In genomic region chr13:73091886-73092285, GRCm38 (mm10) we compare ENCODE assay signal across 19 mouse cellular contexts.
A peak's percentile ranks its signal among the peaks of the same experiment; 100 is the strongest.
DNase-seq lines count a peak whose midpoint lies in the region; ATAC-seq lines count a peak whose summit lies in the region.
"Had no signal": no experiment of that assay in that cellular context is flagged by ENCODE, and none has a peak within 500 bp of the region (broad histone marks: within the 10 kb centered on the region; RNA-seq: fewer than 3 reads in every experiment).

No protein-coding gene starts in this region.

- WGBS in hindbrain, embryonic 11.5 days: 53% methylated on average over 3 of the region's 3 CpGs
- 54% methylated on average over 3 of the region's 3 CpGs for WGBS in hindbrain, embryonic 13.5 days
- WGBS in midbrain, embryonic 11.5 days: 54% methylated on average over 3 of the region's 3 CpGs
- 49% methylated on average over 3 of the region's 3 CpGs for WGBS in midbrain, embryonic 10.5 days

- no peaks in the 10 kb centered on the region for H3K9me3 ChIP-seq in hindbrain, embryonic 11.5 days (ENCODE audit: control insufficient read depth, low read length)
- H3K9me3 ChIP-seq in hindbrain, embryonic 13.5 days: no peaks in the 10 kb centered on the region
- H3K9me3 ChIP-seq in midbrain, embryonic 11.5 days (ENCODE audit: control insufficient read depth, low read length): no peaks in the 10 kb centered on the region
- H3K9me3 ChIP-seq in midbrain, embryonic 10.5 days (replicated peaks): no peaks in the 10 kb centered on the region
- H3K9me3 ChIP-seq: embryonic facial prominence, embryonic 12.5 days; limb, embryonic 10.5 days had no signal

- no peak overlapping the region for H3K27ac ChIP-seq in hindbrain, embryonic 11.5 days (ENCODE audit: low read depth, low read length)
- no peak overlapping the region for H3K27ac ChIP-seq in hindbrain, embryonic 13.5 days
- H3K27ac ChIP-seq in midbrain, embryonic 11.5 days (ENCODE audit: low read depth, low read length): no peak overlapping the region
- H3K27ac ChIP-seq in midbrain, embryonic 10.5 days (replicated peaks): no peak overlapping the region
- H3K27ac ChIP-seq: embryonic facial prominence, embryonic 12.5 days; limb, embryonic 10.5 days had no signal

- H3K27me3 ChIP-seq in hindbrain, embryonic 11.5 days (ENCODE audit: control insufficient read depth, insufficient read depth, low read length): no peaks in the 10 kb centered on the region
- peaks cover 19% of the 10 kb centered on the region; the same call in 1 of the 2 replicates for H3K27me3 ChIP-seq in hindbrain, embryonic 13.5 days
- H3K27me3 ChIP-seq in midbrain, embryonic 11.5 days (ENCODE audit: control insufficient read depth, insufficient read depth, low read length): no peaks in the 10 kb centered on the region
- 0 out of 2 replicates have a peak, but pooled peaks cover 7% of the 10 kb centered on the region for H3K27me3 ChIP-seq in midbrain, embryonic 10.5 days (ENCODE audit: low read depth, poor library complexity, severe bottlenecking)
- H3K27me3 ChIP-seq: embryonic facial prominence, embryonic 12.5 days; megakaryocyte, embryonic 14.5 days had no signal

- H3K36me3 ChIP-seq in hindbrain, embryonic 11.5 days (ENCODE audit: control insufficient read depth, insufficient read depth, low read length): no peaks in the 10 kb centered on the region
- H3K36me3 ChIP-seq in hindbrain, embryonic 13.5 days: no peaks in the 10 kb centered on the region
- no peaks in the 10 kb centered on the region for H3K36me3 ChIP-seq in midbrain, embryonic 11.5 days (ENCODE audit: control insufficient read depth, insufficient read depth, low read length)
- H3K36me3 ChIP-seq in midbrain, embryonic 10.5 days: no peaks in the 10 kb centered on the region
- H3K36me3 ChIP-seq: embryonic facial prominence, embryonic 12.5 days; limb, embryonic 10.5 days had no signal

- no peak overlapping the region for H3K4me2 ChIP-seq in hindbrain, embryonic 11.5 days (replicated peaks; ENCODE audit: low read depth, low read length)
- H3K4me2 ChIP-seq in hindbrain, embryonic 13.5 days: no peak overlapping the region
- no peak overlapping the region for H3K4me2 ChIP-seq in midbrain, embryonic 11.5 days
- H3K4me2 ChIP-seq: embryonic facial prominence, embryonic 12.5 days; liver, embryonic 11.5 days had no signal

- H3K9ac ChIP-seq in hindbrain, embryonic 11.5 days (ENCODE audit: low read depth, low read length): no peak overlapping the region
- H3K9ac ChIP-seq in hindbrain, embryonic 13.5 days: no peak overlapping the region
- H3K9ac ChIP-seq in midbrain, embryonic 11.5 days (ENCODE audit: low read length): no peak overlapping the region
- H3K9ac ChIP-seq: embryonic facial prominence, embryonic 12.5 days had no signal

- H3K4me1 ChIP-seq in hindbrain, embryonic 11.5 days (replicated peaks; ENCODE audit: control insufficient read depth, insufficient read depth, low read length): no peaks in the 10 kb centered on the region
- H3K4me1 ChIP-seq in hindbrain, embryonic 13.5 days (replicated peaks): no peaks in the 10 kb centered on the region
- no peaks in the 10 kb centered on the region for H3K4me1 ChIP-seq in midbrain, embryonic 11.5 days (ENCODE audit: control insufficient read depth, insufficient read depth, low read length)
- H3K4me1 ChIP-seq in midbrain, embryonic 10.5 days: 0 out of 2 replicates have a peak, but pooled peaks cover 4% of the 10 kb centered on the region
- H3K4me1 ChIP-seq: embryonic facial prominence, embryonic 12.5 days; limb, embryonic 10.5 days; megakaryocyte, embryonic 14.5 days had no signal

- peak; percentile 25 for DNase-seq in hindbrain, embryonic 11.5 days (ENCODE audit: low spot score)
- peak; percentile 71 for DNase-seq in midbrain, embryonic 11.5 days (ENCODE audit: low spot score, missing footprints)
- DNase-seq in midbrain, embryonic 10.5 days (ENCODE audit: low spot score): no peak
- peak; percentile 49 for DNase-seq in R1 (ENCODE audit: low read depth, low spot score)
- DNase-seq in retina, postnatal 1 day: peak; percentile 9
- no peak for DNase-seq in left cerebral cortex, adult 11 months (ENCODE audit: low spot score)
- DNase-seq: adrenal gland, postnatal 25 days; cerebellum, adult 9-10 months; heart, postnatal 14 days; kidney, adult 9 months; layer of hippocampus, postnatal 36 days; right cerebral cortex, postnatal 4 days; thymus, postnatal 36 days had no signal

- no peak for ATAC-seq in hindbrain, embryonic 11.5 days (ENCODE audit: low FRiP score)
- no peak for ATAC-seq in hindbrain, embryonic 13.5 days (ENCODE audit: low FRiP score)
- no peak for ATAC-seq in midbrain, embryonic 11.5 days (ENCODE audit: low FRiP score)
- ATAC-seq: activated CD4-positive, CD25-positive, alpha-beta regulatory T cell, adult 4 months had no signal

- no peak overlapping the region for H3K4me3 ChIP-seq in hindbrain, embryonic 11.5 days (ENCODE audit: low read depth, low read length)
- H3K4me3 ChIP-seq in hindbrain, embryonic 13.5 days: no peak overlapping the region
- no peak overlapping the region for H3K4me3 ChIP-seq in midbrain, embryonic 11.5 days (ENCODE audit: low read depth, low read length)
- H3K4me3 ChIP-seq in midbrain, embryonic 10.5 days: no peak overlapping the region
- H3K4me3 ChIP-seq: embryonic facial prominence, embryonic 12.5 days; limb, embryonic 10.5 days; megakaryocyte, embryonic 14.5 days had no signal

Comparison
In these comparisons a context has a peak if more than half of its experiments do, and no peak if none do; other contexts are left out.
1. DNase-seq: peak in hindbrain, embryonic 11.5 days (single experiment), midbrain, embryonic 11.5 days (single experiment), R1 (single experiment) and retina, postnatal 1 day (single experiment); none in midbrain, embryonic 10.5 days (single experiment) and left cerebral cortex, adult 11 months (single experiment).